Mouse (Mus musculus): ENCODE data around the gene Adck2. TPM values are rescaled to one million over a fixed set of nuclear protein-coding genes. Genes with fewer than 3 reads are reported as not detected.

Gene Adck2
- polyA plus RNA-seq, 1 experiment from 2014 or later, result 28.1 TPM

DNA sequence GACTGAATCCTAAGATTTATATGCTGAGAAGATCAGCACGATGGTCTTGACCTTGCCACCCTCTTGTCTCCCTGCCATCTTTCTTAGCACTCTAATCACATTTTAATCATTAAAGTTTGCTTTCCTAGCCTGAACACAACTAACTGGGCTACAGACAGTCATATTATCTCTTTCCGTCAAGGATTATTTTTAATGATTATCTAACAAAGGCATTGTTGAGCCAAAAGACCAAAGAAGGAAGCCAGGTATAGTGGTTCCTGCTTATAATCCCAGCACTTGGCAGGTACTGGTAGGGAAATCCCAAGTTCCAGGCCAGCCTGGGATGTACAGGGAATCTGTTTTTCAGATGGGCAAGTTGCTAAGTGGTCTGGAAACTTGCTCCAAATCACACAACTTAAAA lies 37.6 kb downstream of the Adck2 start:
- Histone ChIP-seq H3K4me1 (ENCODE audit: control insufficient read depth, insufficient read depth, low read length) (no peaks in the 10 kb centered on the region), H3K27ac (ENCODE audit: low read length) (no peak overlapping the region), H3K9me3 (ENCODE audit: control insufficient read depth, low read depth, low read length) (no peaks in the 10 kb centered on the region), H3K9ac (replicated peaks; ENCODE audit: low read depth, low read length) (no peak overlapping the region), H3K4me3 (ENCODE audit: low read depth, low read length) (no peak overlapping the region), H3K36me3 (ENCODE audit: control insufficient read depth, insufficient read depth, low read length) (peaks cover 13% of the 10 kb centered on the region), H3K4me2 (replicated peaks; ENCODE audit: low read depth, low read length) (no peak overlapping the region), H3K27me3 (ENCODE audit: control insufficient read depth, insufficient read depth, low read length) (no peaks in the 10 kb centered on the region)
- 89% methylated on average over 2 of the region's 2 CpGs for WGBS
- no peak for ATAC-seq (ENCODE audit: insufficient number of reproducible peaks, insufficient read depth, low FRiP score, low read depth)

Other genes with a start within 250 kb of the Adck2 start
- 49.6 and 54.7 TPM in 2 replicates for gene Slc37a3, start 196.2 kb upstream of the Adck2 start, polyA plus RNA-seq (2014; fragmentation: Nextera tagmentation; extraction: Ambion mirVana)
- 4.8 and 5.0 TPM in 2 replicates for gene Rab19, start 192.7 kb upstream of the Adck2 start, polyA plus RNA-seq (2014; fragmentation: Nextera tagmentation; extraction: Ambion mirVana)
- 56.3 and 58.3 TPM in 2 replicates for gene Mkrn1, start 153.4 kb upstream of the Adck2 start, polyA plus RNA-seq (2014; fragmentation: Nextera tagmentation; extraction: Ambion mirVana)
- gene Dennd2a, start 16.0 kb upstream of the Adck2 start, polyA plus RNA-seq (2014; fragmentation: Nextera tagmentation; extraction: Ambion mirVana), result 22.2 and 23.6 TPM in 2 replicates
- 0.50 and 0.62 TPM in 2 replicates for gene Gm42420, start 11.9 kb downstream of the Adck2 start, polyA plus RNA-seq (2014; fragmentation: Nextera tagmentation; extraction: Ambion mirVana)
- 337 and 395 TPM in 2 replicates for gene Ndufb2, start 18.7 kb downstream of the Adck2 start, polyA plus RNA-seq (2014; fragmentation: Nextera tagmentation; extraction: Ambion mirVana)
- gene Braf, start 151.6 kb downstream of the Adck2 start, polyA plus RNA-seq (2014; fragmentation: Nextera tagmentation; extraction: Ambion mirVana), result 19.0 and 19.8 TPM in 2 replicates
- 190 and 207 TPM in 2 replicates for gene Mrps33, start 237.1 kb downstream of the Adck2 start, polyA plus RNA-seq (2014; fragmentation: Nextera tagmentation; extraction: Ambion mirVana)

All from stomach, embryonic 14.5 days (tissue).